Mouse (Mus musculus) MEL-GATA-1-ER (cell line): ENCODE measurements at regions not wholly inside any gene's neighbourhood (a gene's known extent, or its start where the extent isn't known, plus 50 kb on each side); places are given as distances from the start of the nearest gene placed in this dataset.

Source experiments
- DNase-seq: peaks from one replicate; pipeline ENCODE4 v3.0.0-alpha.2; 2012; ENCODE audit warnings: low read depth; ENCODE audit errors: extremely low read depth

DNA sequence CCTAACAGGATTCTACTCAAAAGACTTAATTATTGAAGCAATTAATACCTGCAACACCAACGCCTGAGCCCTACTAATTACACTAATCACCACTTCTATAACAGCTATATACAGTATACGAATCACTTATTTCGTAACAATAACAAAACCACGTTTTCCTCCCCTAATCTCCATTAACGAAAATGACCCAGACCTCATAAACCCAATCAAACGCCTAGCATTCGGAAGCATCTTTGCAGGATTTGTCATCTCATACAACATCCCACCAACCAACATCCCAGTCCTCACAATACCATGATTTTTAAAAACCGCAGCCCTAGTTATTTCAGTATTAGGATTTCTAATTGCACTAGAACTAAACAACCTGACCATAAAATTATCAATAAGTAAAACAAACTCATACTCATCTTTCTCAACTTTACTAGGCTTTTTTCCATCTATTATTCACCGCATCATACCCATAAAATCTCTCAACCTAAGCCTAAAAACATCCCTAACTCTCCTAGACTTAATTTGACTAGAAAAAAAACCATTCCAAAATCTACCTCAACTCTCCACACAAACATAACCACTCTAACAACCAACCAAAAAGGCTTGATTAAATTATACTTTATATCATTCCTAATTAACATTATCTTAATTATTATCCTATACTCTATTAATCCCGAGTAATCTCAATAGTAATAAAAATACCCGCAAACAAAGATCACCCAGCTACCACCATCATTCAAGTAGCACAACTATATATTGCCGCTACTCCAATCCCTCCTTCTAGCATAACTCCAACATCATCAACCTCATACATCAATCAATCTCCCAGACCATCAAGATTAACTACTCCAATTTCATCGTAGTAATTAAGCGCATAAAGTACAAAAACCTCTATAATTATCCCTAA, 830.9 kb upstream of the Tyrp1 start:
- no peak for DNase-seq

DNA sequence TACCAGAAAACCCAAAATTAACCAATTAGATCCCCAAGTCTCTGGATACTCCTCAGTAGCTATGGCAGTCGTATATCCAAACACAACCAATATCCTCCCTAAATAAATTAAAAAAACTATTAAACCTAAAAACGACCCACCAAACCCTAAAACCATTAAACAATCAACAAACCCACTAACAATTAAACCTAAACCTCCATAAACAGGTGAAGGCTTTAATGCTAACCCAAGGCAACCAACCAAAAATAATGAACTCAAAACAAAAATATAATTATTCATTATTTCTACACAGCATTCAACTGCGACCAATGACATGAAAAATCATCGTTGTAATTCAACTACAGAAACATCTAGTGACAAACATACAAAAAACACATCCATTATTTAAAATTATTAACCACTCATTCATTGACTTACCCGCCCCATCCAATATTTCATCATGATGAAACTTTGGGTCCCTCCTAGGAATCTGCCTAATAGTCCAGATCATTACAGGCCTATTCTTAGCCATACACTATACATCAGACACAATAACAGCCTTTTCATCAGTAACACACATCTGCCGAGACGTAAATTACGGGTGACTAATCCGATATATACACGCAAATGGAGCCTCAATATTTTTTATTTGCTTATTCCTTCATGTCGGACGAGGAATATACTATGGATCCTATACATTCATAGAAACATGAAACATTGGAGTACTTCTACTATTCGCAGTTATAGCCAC, 830.1 kb upstream of the Tyrp1 start:
- DNase-seq = peak; percentile 54

DNA sequence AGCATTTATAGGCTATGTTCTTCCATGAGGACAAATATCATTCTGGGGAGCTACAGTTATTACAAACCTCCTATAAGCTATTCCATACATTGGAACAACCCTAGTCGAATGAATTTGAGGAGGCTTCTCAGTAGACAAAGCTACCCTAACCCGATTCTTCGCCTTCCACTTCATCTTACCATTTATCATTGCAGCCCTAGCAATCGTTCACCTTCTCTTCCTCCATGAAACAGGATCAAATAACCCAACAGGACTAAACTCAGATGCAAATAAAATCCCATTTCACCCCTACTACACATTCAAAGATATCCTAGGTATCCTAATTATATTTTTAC, 829.6 kb upstream of the Tyrp1 start:
- DNase-seq = no peak

DNA sequence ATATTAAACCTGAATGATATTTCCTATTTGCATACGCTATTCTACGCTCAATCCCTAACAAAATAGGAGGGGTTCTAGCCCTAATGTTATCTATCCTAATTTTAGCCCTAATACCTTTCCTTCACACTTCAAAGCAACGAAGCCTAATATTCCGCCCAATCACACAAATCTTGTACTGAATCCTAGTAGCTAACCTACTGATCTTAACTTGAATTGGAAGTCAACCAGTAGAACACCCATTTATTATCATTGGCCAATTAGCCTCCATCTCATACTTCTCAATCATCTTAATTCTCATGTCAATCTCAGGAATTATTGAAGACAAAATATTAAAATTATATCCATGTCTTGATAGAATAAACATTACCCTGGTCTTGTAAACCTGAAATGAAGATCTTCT, 829.1 kb upstream of the Tyrp1 start:
- DNase-seq = peak; percentile 50

DNA sequence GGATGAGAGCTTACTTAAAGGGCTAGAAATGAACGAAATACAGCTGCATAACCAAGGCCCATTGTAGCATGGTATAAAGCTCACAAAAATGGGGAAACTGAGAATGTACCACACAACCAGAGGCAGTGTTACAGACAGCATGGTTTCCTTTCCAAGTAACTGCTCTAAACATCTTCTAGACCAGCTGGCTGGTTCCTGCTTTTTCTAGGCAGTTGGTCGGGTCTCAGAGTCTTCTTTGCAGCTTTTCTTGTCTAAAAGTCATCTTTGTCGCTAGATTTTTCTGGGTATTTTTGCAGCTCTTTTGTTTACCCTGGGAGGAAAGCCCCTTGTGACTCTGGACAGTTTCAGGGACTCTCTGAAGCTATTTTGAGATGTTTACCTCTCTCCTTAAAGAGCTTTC, 806.0 kb upstream of the Tyrp1 start:
- DNase-seq = no peak

DNA sequence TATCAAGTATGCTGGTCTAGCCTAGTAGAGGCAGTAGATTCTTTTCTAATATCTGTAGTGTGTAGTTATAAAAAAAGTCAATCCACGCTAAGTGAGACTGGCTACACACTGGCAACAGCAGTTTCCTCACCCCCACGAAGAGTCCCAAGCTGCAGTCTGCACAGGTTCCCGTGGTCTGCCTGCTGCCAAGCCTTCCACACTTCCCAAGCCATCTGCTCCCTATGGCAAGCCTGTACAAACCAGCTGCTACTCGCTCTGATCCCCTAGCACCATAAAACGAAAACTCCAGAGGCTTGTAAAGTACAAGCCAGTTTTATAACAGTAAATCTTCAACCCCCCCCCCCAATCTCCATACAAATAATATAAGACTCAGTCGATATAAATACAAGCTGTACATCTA, 786.0 kb upstream of the Tyrp1 start:
- DNase-seq = no peak
